Mouse (Mus musculus) liver, postnatal 0 days (tissue): ENCODE results near the gene Fam189a1.

Source experiments
- CTCF ChIP-seq: sonication (generic); IDR thresholded peaks from 2 replicates; pipeline ENCODE4 v1.5.1; 2016; ENCODE audit warnings: antibody characterized with exemption, low read depth
- EP300 ChIP-seq: IDR thresholded peaks from 2 replicates; pipeline ENCODE4 v1.6.1; 2016; ENCODE audit warnings: antibody characterized with exemption, low read depth, mild to moderate bottlenecking

GRCm38 (mm10) chr7:64949910-64950770, 206.2 kb downstream of the Fam189a1 start:
- TF ChIP-seq EP300 (no peak), CTCF (peak; percentile 65)
